Mouse (Mus musculus) embryonic facial prominence, embryonic 14.5 days (tissue): Measurements from ENCODE around the gene Snx8. TPM values are rescaled to one million over a fixed set of nuclear protein-coding genes. Genes with fewer than 3 reads are reported as not detected.
"Not testable (repeated sequence)": the region's sequence is repeated elsewhere in the genome, so short reads cannot be mapped to it uniquely, and the experiment has no call there.

Experiments used
- ATAC-seq: fragments of 200-750 bp; cut with Nextera tagmentation; 2 replicates; pipeline ENCODE4 v1.8.0; 2017; ENCODE audit warnings: low read depth, moderate number of reproducible peaks, moderate TSS enrichment
- DNase-seq: peaks from one replicate; pipeline ENCODE4 v3.0.0-alpha.2; 2015; ENCODE audit warnings: low spot score
- H3K27ac ChIP-seq: fragments of 300-500 bp; sonication (generic); replicated peaks from 2 replicates; pipeline ENCODE4 v1.5.1; 2014; ENCODE audit warnings: low read depth, mild to moderate bottlenecking, low read length, moderate library complexity
- H3K27me3 ChIP-seq: fragments of 300-500 bp; sonication (generic); replicated peaks from 2 replicates; pipeline ENCODE4 v1.6.1; 2014; ENCODE audit warnings: low read length; ENCODE audit not compliant: control insufficient read depth, insufficient read depth
- H3K36me3 ChIP-seq: fragments of 300-500 bp; sonication (generic); 2 replicates; pipeline ENCODE4 v1.6.1; 2014; ENCODE audit warnings: low read length, mixed read lengths; ENCODE audit not compliant: control insufficient read depth, insufficient read depth
- H3K4me1 ChIP-seq: fragments of 300-500 bp; sonication (generic); 2 replicates; pipeline ENCODE4 v1.6.1; 2014; ENCODE audit warnings: antibody characterized with exemption, low read length; ENCODE audit not compliant: control insufficient read depth, insufficient read depth
- H3K4me2 ChIP-seq: fragments of 300-500 bp; sonication (generic); 2 replicates; pipeline ENCODE4 v1.6.1; 2014; ENCODE audit warnings: low read depth, mild to moderate bottlenecking, low read length, moderate library complexity, mixed read lengths
- H3K4me3 ChIP-seq: fragments of 300-500 bp; sonication (generic); 2 replicates; pipeline ENCODE4 v1.5.1; 2014; ENCODE audit warnings: low read depth, mild to moderate bottlenecking, low read length
- H3K9ac ChIP-seq: fragments of 300-500 bp; sonication (generic); 2 replicates; pipeline ENCODE4 v1.6.1; 2014; ENCODE audit warnings: low read depth, mild to moderate bottlenecking, low read length, moderate library complexity, mixed read lengths
- H3K9me3 ChIP-seq: fragments of 300-500 bp; sonication (generic); 2 replicates; pipeline ENCODE4 v1.6.1; 2016; ENCODE audit warnings: low read length; ENCODE audit not compliant: control insufficient read depth
- WGBS: fragments of 180-500 bp; shearing (Covaris S2); extraction: QIAGEN DNeasy Blood & Tissue Kit; methylation state at CpG from one replicate; pipeline ENCODE4 v1.1.7; 2014; 5-methylcytosine and 5-hydroxymethylcytosine counted together
- polyA plus RNA-seq: library from polyadenylated mRNA; unstranded; fragments of >200 nt; fragmentation: Nextera tagmentation; extraction: Ambion mirVana; gene quantifications from 2 replicates; pipeline ENCODE4 v1.2.1, GENCODE M21; 2014

The Snx8 gene
- polyA plus RNA-seq, 1 experiment from 2014 or later = 11.2 TPM

DNA sequence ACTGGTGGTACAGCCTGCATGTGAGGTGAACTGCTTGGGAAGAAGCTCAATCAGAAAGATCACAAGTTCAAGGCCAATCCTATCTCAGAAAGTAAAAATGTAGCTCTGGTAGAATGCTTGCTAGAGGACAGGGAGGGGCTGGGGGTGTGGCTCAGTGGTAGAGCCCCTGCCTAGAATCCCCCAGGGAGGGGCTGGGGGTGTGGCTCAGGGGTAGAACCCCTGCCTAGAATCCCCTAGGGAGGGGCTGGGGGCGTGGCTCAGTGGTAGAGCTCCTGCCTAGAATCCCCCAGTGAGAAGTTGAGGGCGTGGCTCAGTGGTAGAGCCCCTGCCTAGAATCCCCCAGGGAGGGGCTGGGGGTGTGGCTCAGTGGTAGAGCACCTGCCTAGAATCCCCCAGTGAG lies 20.9 kb downstream of the Snx8 start:
- H3K4me2 ChIP-seq, H3K4me3 ChIP-seq, H3K9me3 ChIP-seq, DNase-seq, H3K36me3 ChIP-seq, H3K4me1 ChIP-seq, H3K9ac ChIP-seq, H3K27ac ChIP-seq, H3K27me3 ChIP-seq, ATAC-seq: not testable (repeated sequence)
- 77% methylated on average over 2 of the region's 2 CpGs for WGBS

DNA sequence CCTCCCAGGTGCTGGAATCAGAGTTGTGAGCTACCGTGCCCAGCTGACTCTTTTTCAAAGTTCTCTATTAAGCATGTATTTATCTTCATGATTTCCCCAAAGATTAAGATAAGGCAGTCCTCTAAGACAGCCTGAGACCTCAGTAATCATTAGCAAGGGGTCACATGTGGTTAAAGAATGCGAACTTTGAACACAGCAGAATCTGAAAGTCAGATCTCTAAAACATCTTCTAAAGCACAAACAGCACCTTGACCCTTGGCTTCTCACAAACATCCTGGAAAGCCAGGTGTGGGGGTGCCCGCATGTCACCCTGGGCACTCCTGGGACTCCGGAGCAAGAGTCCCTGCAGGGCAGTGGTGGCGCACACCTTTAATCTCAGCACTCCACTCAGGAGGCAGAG lies 24.6 kb downstream of the Snx8 start:
- Histone ChIP-seq H3K27ac (no peak overlapping the region), H3K36me3 (peaks cover 5% of the 10 kb centered on the region; the same call in 1 of the 2 replicates), H3K9me3 (no peaks in the 10 kb centered on the region), H3K4me3 (no peak overlapping the region), H3K9ac (no peak overlapping the region), H3K27me3 (no peaks in the 10 kb centered on the region), H3K4me1 (no peaks in the 10 kb centered on the region), H3K4me2 (no peak overlapping the region)
- ATAC-seq = no peak
- DNase-seq = no peak
- WGBS = 94% methylated on average over 5 of the region's 5 CpGs

- no peaks in the 10 kb centered on the region for H3K27me3 ChIP-seq
- ATAC-seq (no peak), DNase-seq (no peak)
- no peaks in the 10 kb centered on the region for H3K9me3 ChIP-seq
- H3K4me3 ChIP-seq = no peak overlapping the region
- H3K27ac ChIP-seq = no peak overlapping the region
- 74% methylated on average over 13 of the region's 14 CpGs for WGBS
- no peak overlapping the region for H3K4me2 ChIP-seq
- no peak overlapping the region for H3K9ac ChIP-seq
- H3K4me1 ChIP-seq = no peaks in the 10 kb centered on the region
- peaks cover 38% of the 10 kb centered on the region for H3K36me3 ChIP-seq
Observed at GRCm38 (mm10) chr5:140359930-140360674, 29.0 kb downstream of the Snx8 start.

GRCm38 (mm10) chr5:140357466-140357865 lies 31.6 kb downstream of the Snx8 start:
- Histone ChIP-seq H3K4me1 (no peaks in the 10 kb centered on the region), H3K36me3 (peaks cover 63% of the 10 kb centered on the region), H3K4me3 (no peak overlapping the region), H3K4me2 (no peak overlapping the region), H3K27me3 (no peaks in the 10 kb centered on the region), H3K27ac (no peak overlapping the region), H3K9ac (no peak overlapping the region), H3K9me3 (no peaks in the 10 kb centered on the region)
- WGBS = 91% methylated on average over 3 of the region's 3 CpGs
- ATAC-seq (no peak), DNase-seq (no peak)

GRCm38 (mm10) chr5:140355934-140356333 lies 33.1 kb downstream of the Snx8 start:
- H3K4me3 ChIP-seq = no peak overlapping the region
- peaks cover 74% of the 10 kb centered on the region for H3K36me3 ChIP-seq
- WGBS = 84% methylated on average over 11 of the region's 11 CpGs
- H3K4me1 ChIP-seq = no peaks in the 10 kb centered on the region
- no peak overlapping the region for H3K9ac ChIP-seq
- no peak overlapping the region for H3K27ac ChIP-seq
- ATAC-seq (no peak), DNase-seq (no peak)
- no peak overlapping the region for H3K4me2 ChIP-seq
- no peaks in the 10 kb centered on the region for H3K27me3 ChIP-seq
- H3K9me3 ChIP-seq = no peaks in the 10 kb centered on the region

DNA sequence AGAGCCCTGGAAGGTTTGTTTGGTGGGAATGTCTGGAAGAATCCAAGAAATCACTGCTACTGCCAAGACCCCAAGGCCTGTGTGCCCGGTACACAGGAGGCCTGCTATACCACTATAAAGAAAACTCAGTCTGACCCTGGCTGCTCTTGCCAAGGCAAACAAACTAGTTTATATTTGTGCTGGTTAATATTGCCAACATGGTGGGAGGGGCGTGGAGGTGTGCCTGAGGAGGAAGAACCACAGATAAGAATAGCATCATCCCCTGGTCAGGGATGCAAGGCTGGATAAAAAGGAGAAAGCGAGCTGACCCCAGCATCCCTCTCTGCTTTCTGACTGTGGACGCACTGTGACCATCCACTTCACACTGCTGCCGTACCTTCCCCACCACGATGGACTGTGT lies 36.7 kb downstream of the Snx8 start:
- DNase-seq (no peak), ATAC-seq (no peak)
- no peak overlapping the region for H3K27ac ChIP-seq
- no peaks in the 10 kb centered on the region for H3K9me3 ChIP-seq
- no peaks in the 10 kb centered on the region for H3K4me1 ChIP-seq
- H3K9ac ChIP-seq = no peak overlapping the region
- H3K4me3 ChIP-seq = no peak overlapping the region
- 93% methylated on average over 6 of the region's 6 CpGs for WGBS
- no peak overlapping the region for H3K4me2 ChIP-seq
- H3K36me3 ChIP-seq = peaks cover 58% of the 10 kb centered on the region
- H3K27me3 ChIP-seq = no peaks in the 10 kb centered on the region

GRCm38 (mm10) chr5:140350731-140351497 lies 38.1 kb downstream of the Snx8 start:
- ATAC-seq (no peak), DNase-seq (no peak)
- 93% methylated on average over 8 of the region's 8 CpGs for whole genome bisulfite sequencing
- Histone ChIP-seq H3K9me3 (no peaks in the 10 kb centered on the region), H3K27ac (no peak overlapping the region), H3K36me3 (peaks cover 50% of the 10 kb centered on the region), H3K27me3 (no peaks in the 10 kb centered on the region), H3K4me3 (no peak overlapping the region), H3K4me1 (no peaks in the 10 kb centered on the region), H3K4me2 (no peak overlapping the region), H3K9ac (no peak overlapping the region)

- DNase-seq = no peak
- no peaks in the 10 kb centered on the region for H3K9me3 ChIP-seq
- no peaks in the 10 kb centered on the region for H3K27me3 ChIP-seq
- no peak overlapping the region for H3K4me2 ChIP-seq
- 89% methylated on average over 9 of the region's 9 CpGs for WGBS
- no peaks in the 10 kb centered on the region for H3K4me1 ChIP-seq
- H3K9ac ChIP-seq = no peak overlapping the region
- peaks cover 52% of the 10 kb centered on the region for H3K36me3 ChIP-seq
- no peak overlapping the region for H3K4me3 ChIP-seq
- no peak overlapping the region for H3K27ac ChIP-seq
- no peak for ATAC-seq
Observed at GRCm38 (mm10) chr5:140349882-140350281, 39.2 kb downstream of the Snx8 start.
